In genomic region chrX:71434860-71435259, GRCm38 (mm10) we compare ENCODE assay signal across 13 mouse cellular contexts. TPM values are rescaled to one million over a fixed set of nuclear protein-coding genes. Genes with fewer than 3 reads are reported as not detected.
DNase-seq lines count a peak whose midpoint lies in the region; ATAC-seq and TF ChIP-seq lines count a peak whose summit lies in the region.
"Had no signal": no experiment of that assay in that cellular context is flagged by ENCODE, and none has a peak within 500 bp of the region (broad histone marks: within the 10 kb centered on the region; RNA-seq: fewer than 3 reads in every experiment).

No protein-coding gene starts in this region.

- WGBS in heart, embryonic 12.5 days: 65% methylated on average over 8 of the region's 8 CpGs
- WGBS in forebrain, postnatal 0 days: 30% methylated on average over 8 of the region's 8 CpGs
- WGBS in midbrain, embryonic 15.5 days: 32% methylated on average over 8 of the region's 8 CpGs
- WGBS in lung, postnatal 0 days: 56% methylated on average over 8 of the region's 8 CpGs

- no peaks in the 10 kb centered on the region for H3K4me1 ChIP-seq in heart, embryonic 12.5 days (replicated peaks)
- no peaks in the 10 kb centered on the region for H3K4me1 ChIP-seq in forebrain, postnatal 0 days (ENCODE audit: insufficient read depth)
- no peaks in the 10 kb centered on the region for H3K4me1 ChIP-seq in midbrain, embryonic 15.5 days
- H3K4me1 ChIP-seq in lung, postnatal 0 days (ENCODE audit: insufficient read depth, low read depth, low read length): no peaks in the 10 kb centered on the region

- peak; percentile 3 to 24 for DNase-seq in heart, postnatal 10 days
- peak; percentile 40 for DNase-seq in embryo, embryonic 10 days (ENCODE audit: low spot score)
- DNase-seq in forebrain, postnatal 0 days: no peak
- DNase-seq in lung, postnatal 0 days (ENCODE audit: low spot score): no peak
- DNase-seq in lung, postnatal 10 days: no peak
- DNase-seq in right cerebral cortex, adult 2 months (ENCODE audit: low spot score in 2 of 2): no peak
- DNase-seq: cerebellum, postnatal 10 days; gastrocnemius, postnatal 10 days; thymus, postnatal 25 days had no signal

- no peak overlapping the region for H3K27ac ChIP-seq in heart, embryonic 12.5 days (ENCODE audit: poor library complexity, severe bottlenecking)
- H3K27ac ChIP-seq in forebrain, postnatal 0 days (ENCODE audit: low read depth, low read length): no peak overlapping the region
- no peak overlapping the region for H3K27ac ChIP-seq in midbrain, embryonic 15.5 days
- no peak overlapping the region for H3K27ac ChIP-seq in lung, postnatal 0 days (ENCODE audit: low read length)
- H3K27ac ChIP-seq: liver, embryonic 12.5 days; macrophage had no signal

- TF ChIP-seq EP300 in lung, postnatal 0 days (IDR thresholded peaks at IDR 0.05): no peak

- no peak for ATAC-seq in heart, embryonic 12.5 days (ENCODE audit: insufficient number of reproducible peaks, low FRiP score)
- peak; percentile 59 for ATAC-seq in forebrain, postnatal 0 days
- peak; percentile 60 for ATAC-seq in midbrain, embryonic 15.5 days (replicated peaks)
- no peak for ATAC-seq in lung, postnatal 0 days
- ATAC-seq: liver, embryonic 12.5 days had no signal

- no peaks in the 10 kb centered on the region for H3K9me3 ChIP-seq in heart, embryonic 12.5 days (replicated peaks)
- H3K9me3 ChIP-seq in forebrain, postnatal 0 days (ENCODE audit: low read length): no peaks in the 10 kb centered on the region
- no peaks in the 10 kb centered on the region for H3K9me3 ChIP-seq in midbrain, embryonic 15.5 days
- H3K9me3 ChIP-seq in lung, postnatal 0 days (ENCODE audit: low read length): no peaks in the 10 kb centered on the region
- H3K9me3 ChIP-seq: liver, embryonic 12.5 days had no signal

- H3K9ac ChIP-seq in heart, embryonic 12.5 days: no peak overlapping the region
- H3K9ac ChIP-seq in forebrain, postnatal 0 days: no peak overlapping the region
- no peak overlapping the region for H3K9ac ChIP-seq in midbrain, embryonic 15.5 days
- no peak overlapping the region for H3K9ac ChIP-seq in lung, postnatal 0 days (replicated peaks; ENCODE audit: low read depth)
- H3K9ac ChIP-seq: liver, embryonic 12.5 days had no signal

- no peak overlapping the region for H3K4me2 ChIP-seq in heart, embryonic 12.5 days
- H3K4me2 ChIP-seq in forebrain, postnatal 0 days (ENCODE audit: low read depth): no peak overlapping the region
- no peak overlapping the region for H3K4me2 ChIP-seq in midbrain, embryonic 15.5 days
- no peak overlapping the region for H3K4me2 ChIP-seq in lung, postnatal 0 days (replicated peaks; ENCODE audit: low read depth, low read length)
- H3K4me2 ChIP-seq: liver, embryonic 12.5 days had no signal

- no peak for TF ChIP-seq CTCF in forebrain, postnatal 0 days (IDR thresholded peaks at IDR 0.05; ENCODE audit: low read depth)
- TF ChIP-seq CTCF in lung, postnatal 0 days (IDR thresholded peaks at IDR 0.05): no peak

- intact Hi-C loops in heart, postnatal 10 days (cut with DNase I): no loop called here

- H3K27me3 ChIP-seq in heart, embryonic 12.5 days (replicated peaks): no peaks in the 10 kb centered on the region
- no peaks in the 10 kb centered on the region for H3K27me3 ChIP-seq in forebrain, postnatal 0 days (ENCODE audit: insufficient read depth, low read length)
- H3K27me3 ChIP-seq in midbrain, embryonic 15.5 days (replicated peaks): no peaks in the 10 kb centered on the region
- H3K27me3 ChIP-seq in lung, postnatal 0 days (replicated peaks; ENCODE audit: insufficient read depth, low read length): no peaks in the 10 kb centered on the region
- H3K27me3 ChIP-seq: liver, embryonic 12.5 days had no signal

- peaks cover 8% of the 10 kb centered on the region; the same call in 1 of the 2 replicates for H3K36me3 ChIP-seq in heart, embryonic 12.5 days
- H3K36me3 ChIP-seq in forebrain, postnatal 0 days (ENCODE audit: insufficient read depth): no peaks in the 10 kb centered on the region
- no peaks in the 10 kb centered on the region for H3K36me3 ChIP-seq in midbrain, embryonic 15.5 days (replicated peaks)
- H3K36me3 ChIP-seq in lung, postnatal 0 days (ENCODE audit: insufficient read depth, low read length): no peaks in the 10 kb centered on the region

- no peak overlapping the region for H3K4me3 ChIP-seq in heart, embryonic 12.5 days
- H3K4me3 ChIP-seq in forebrain, postnatal 0 days (ENCODE audit: low read depth, low read length): no peak overlapping the region
- no peak overlapping the region for H3K4me3 ChIP-seq in midbrain, embryonic 15.5 days
- H3K4me3 ChIP-seq in lung, postnatal 0 days (ENCODE audit: low read depth, low read length): no peak overlapping the region
- H3K4me3 ChIP-seq: liver, embryonic 12.5 days had no signal

RNA-seq across cellular contexts. Expression of gene Cd99l2, which starts 57.8 kb away (rescaled TPM):
- 10 to 100 TPM; 50.2 to 50.5 TPM for total RNA-seq in heart, postnatal 10 days (2021)
- 34.8 and 37.1 TPM in 2 replicates for polyA plus RNA-seq in heart, embryonic 12.5 days (2016; fragmentation: Nextera tagmentation; extraction: Ambion mirVana)
- 83.2 and 94.8 TPM in 2 replicates for total RNA-seq in forebrain, postnatal 0 days (2014; rRNA removed)
- 45.6 and 61.1 TPM in 2 replicates for polyA plus RNA-seq in forebrain, postnatal 0 days (2015; fragmentation: Nextera tagmentation; extraction: Ambion mirVana)
- polyA plus RNA-seq in midbrain, embryonic 15.5 days (2015; fragmentation: Nextera tagmentation; extraction: Ambion mirVana): 81.2 and 84.4 TPM in 2 replicates
- polyA plus RNA-seq in lung, postnatal 0 days (2015; fragmentation: Nextera tagmentation; extraction: Ambion mirVana): 17.0 and 21.1 TPM in 2 replicates

Comparison
In these comparisons a context has a peak if more than half of its experiments do, and no peak if none do; other contexts are left out.
1. DNase-seq: peak in heart, postnatal 10 days (2 of 2) and embryo, embryonic 10 days (single experiment); none in forebrain, postnatal 0 days (single experiment), lung, postnatal 0 days (single experiment), lung, postnatal 10 days (single experiment) and right cerebral cortex, adult 2 months (0 of 2).
2. ATAC-seq: peak in forebrain, postnatal 0 days (single experiment) and midbrain, embryonic 15.5 days (single experiment); none in heart, embryonic 12.5 days (single experiment) and lung, postnatal 0 days (single experiment).